Mouse (Mus musculus): ENCODE measurements around the gene Adam19.

DNA sequence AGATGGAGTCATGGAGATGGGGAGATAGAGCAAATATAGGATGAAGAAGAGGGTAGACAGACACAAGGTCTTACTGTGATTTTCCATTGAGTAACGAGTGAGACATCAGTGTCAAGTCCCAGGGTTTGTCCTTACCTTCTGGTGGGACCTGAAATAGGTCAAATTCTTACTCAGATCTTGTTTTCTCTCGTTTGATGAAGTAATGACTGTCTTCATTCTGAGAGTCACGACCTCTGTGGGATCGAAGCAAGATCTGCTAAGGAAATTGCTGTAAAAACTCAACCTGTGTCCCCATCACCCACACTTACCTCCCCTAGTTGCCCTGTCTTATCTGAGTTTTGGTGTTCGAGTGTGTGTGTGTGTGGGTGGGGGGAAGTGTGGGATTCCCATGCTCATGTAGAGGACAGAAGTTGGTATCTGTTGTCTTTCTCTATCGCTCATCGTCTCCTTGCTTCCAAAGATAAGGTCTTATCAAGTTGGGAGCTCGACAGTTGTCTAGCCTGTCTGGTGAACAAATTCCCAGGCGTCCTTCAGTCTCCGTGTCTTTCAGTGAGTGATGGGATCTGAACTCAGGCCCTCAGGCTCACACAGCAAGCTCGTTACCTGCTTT lies 28.1 kb downstream of the Adam19 start:
- no peak for TF ChIP-seq CTCF (IDR thresholded peaks at IDR 0.05; ENCODE audit: borderline replicate concordance, control insufficient read depth, extremely low read depth, insufficient read depth, low read length, poor library complexity)
- no peak for TF ChIP-seq POLR2A (IDR thresholded peaks at IDR 0.05; ENCODE audit: control insufficient read depth, extremely low read depth, insufficient read depth, low read length, poor library complexity)
